Mouse (Mus musculus): ENCODE measurements at regions not wholly inside any gene's neighbourhood (a gene's known extent, or its start where the extent isn't known, plus 50 kb on each side); places are given as distances from the start of the nearest gene placed in this dataset.

DNA sequence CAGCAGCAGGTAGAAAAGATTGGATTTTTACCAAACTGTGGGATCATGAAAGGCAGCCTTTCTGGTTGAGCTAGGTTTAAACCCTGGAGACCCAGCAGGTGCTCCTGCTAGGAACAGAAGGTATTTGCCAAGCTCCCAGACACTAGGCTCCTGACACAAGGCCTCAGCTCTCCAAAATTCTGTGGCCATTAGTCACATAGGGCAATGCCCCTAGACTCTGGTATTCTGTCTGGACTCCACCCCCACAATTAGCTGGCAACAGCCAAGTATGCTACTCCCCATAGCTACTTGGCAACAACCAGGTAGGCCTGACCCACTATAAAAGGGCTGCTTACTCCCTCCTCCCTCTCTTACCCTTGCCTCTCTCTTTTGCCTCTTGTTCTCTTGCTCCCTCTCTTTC is 480.7 kb upstream of the A830018L16Rik start:
- no peak for DNase-seq (ENCODE audit: low spot score)
- H3K27ac ChIP-seq (ENCODE audit: low read depth, low read length), result no peak overlapping the region
- no peak overlapping the region for H3K4me3 ChIP-seq (ENCODE audit: low read depth, low read length)
- no peak overlapping the region for H3K4me2 ChIP-seq (ENCODE audit: low read depth)
- H3K27me3 ChIP-seq (ENCODE audit: control insufficient read depth, insufficient read depth, low read length), result no peaks in the 10 kb centered on the region
- H3K9ac ChIP-seq (ENCODE audit: low read length), result no peak overlapping the region
- no peaks in the 10 kb centered on the region for H3K4me1 ChIP-seq (ENCODE audit: control insufficient read depth, insufficient read depth, low read length)
- no peaks in the 10 kb centered on the region for H3K9me3 ChIP-seq (ENCODE audit: control insufficient read depth, low read length)
- no peaks in the 10 kb centered on the region for H3K36me3 ChIP-seq (ENCODE audit: control insufficient read depth, insufficient read depth, low read length)
- no peak for ATAC-seq (ENCODE audit: insufficient read depth, low FRiP score, low TSS enrichment)

DNA sequence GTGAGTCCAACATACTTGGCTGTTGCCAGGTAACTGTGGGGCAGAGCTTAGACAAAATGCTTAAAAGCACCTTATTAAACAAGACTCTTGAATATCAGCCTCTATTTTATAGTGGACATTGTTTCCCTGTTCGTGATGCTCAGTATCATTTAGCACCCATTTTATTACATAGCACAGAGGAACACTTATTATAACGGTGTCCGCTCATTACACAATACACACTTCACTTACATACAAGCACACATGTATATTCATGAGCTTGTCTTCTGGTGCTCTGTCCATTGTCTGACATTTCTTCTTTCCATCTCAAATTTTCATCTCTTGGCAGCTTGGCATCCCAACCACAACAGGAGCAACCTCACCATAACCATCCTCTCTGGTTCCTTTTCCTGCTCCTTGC is 475.5 kb upstream of the A830018L16Rik start:
- Histone ChIP-seq H3K9me3 (ENCODE audit: control insufficient read depth, low read length) (no peaks in the 10 kb centered on the region), H3K27ac (ENCODE audit: low read depth, low read length) (no peak overlapping the region), H3K36me3 (ENCODE audit: control insufficient read depth, insufficient read depth, low read length) (no peaks in the 10 kb centered on the region), H3K9ac (ENCODE audit: low read length) (no peak overlapping the region), H3K27me3 (ENCODE audit: control insufficient read depth, insufficient read depth, low read length) (no peaks in the 10 kb centered on the region), H3K4me1 (ENCODE audit: control insufficient read depth, insufficient read depth, low read length) (no peaks in the 10 kb centered on the region), H3K4me2 (ENCODE audit: low read depth) (no peak overlapping the region), H3K4me3 (ENCODE audit: low read depth, low read length) (no peak overlapping the region)
- ATAC-seq (ENCODE audit: insufficient read depth, low FRiP score, low TSS enrichment) (no peak), DNase-seq (ENCODE audit: low spot score) (no peak)
- WGBS, result 71% methylated on average over 3 of the region's 3 CpGs

DNA sequence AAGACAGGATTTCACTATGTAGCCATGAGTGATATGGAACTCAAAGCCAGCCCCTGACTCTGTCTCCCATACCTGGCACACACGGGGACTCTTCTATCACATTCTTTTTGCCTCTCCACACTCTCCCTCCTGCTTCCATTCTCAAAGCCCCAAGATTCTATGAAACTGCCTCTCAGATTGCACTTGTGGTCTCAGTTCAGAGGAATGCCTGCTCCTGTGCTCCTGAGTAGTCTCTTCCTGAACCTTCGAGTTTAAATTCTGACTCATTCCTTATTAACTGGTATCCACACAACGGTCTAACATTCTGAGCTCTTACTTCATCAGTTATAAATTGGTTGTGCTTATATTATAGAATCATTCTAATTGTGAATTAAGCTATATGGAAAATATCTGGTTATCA is 473.6 kb upstream of the A830018L16Rik start:
- no peaks in the 10 kb centered on the region for H3K9me3 ChIP-seq (ENCODE audit: control insufficient read depth, low read length)
- no peak overlapping the region for H3K27ac ChIP-seq (ENCODE audit: low read depth, low read length)
- H3K4me3 ChIP-seq (ENCODE audit: low read depth, low read length), result no peak overlapping the region
- ATAC-seq (ENCODE audit: insufficient read depth, low FRiP score, low TSS enrichment) (no peak), DNase-seq (ENCODE audit: low spot score) (no peak)
- H3K9ac ChIP-seq (ENCODE audit: low read length), result no peak overlapping the region
- 85% methylated on average over 3 of the region's 3 CpGs for WGBS
- H3K27me3 ChIP-seq (ENCODE audit: control insufficient read depth, insufficient read depth, low read length), result no peaks in the 10 kb centered on the region
- H3K4me2 ChIP-seq (ENCODE audit: low read depth), result no peak overlapping the region
- H3K4me1 ChIP-seq (ENCODE audit: control insufficient read depth, insufficient read depth, low read length), result no peaks in the 10 kb centered on the region
- no peaks in the 10 kb centered on the region for H3K36me3 ChIP-seq (ENCODE audit: control insufficient read depth, insufficient read depth, low read length)

DNA sequence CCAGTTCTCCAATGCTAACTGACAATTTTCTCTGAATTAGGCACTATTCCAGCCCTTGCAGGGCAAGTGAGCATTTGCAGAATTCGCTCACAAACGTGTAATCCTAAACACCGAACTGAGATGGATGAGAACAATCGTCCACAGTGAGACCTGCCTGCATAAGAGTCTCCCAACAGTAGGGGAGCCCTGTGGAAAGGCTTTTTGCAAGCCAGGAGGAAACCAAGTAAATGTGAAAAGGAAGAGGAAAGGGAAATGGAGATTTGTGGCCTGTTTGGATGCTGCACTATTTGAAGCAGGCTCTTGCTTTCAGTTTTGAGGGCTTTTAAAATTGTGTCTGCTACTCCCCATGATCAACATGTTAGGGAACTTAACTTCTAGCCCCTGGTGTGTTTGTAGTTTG is 470.9 kb upstream of the A830018L16Rik start:
- no peaks in the 10 kb centered on the region for H3K36me3 ChIP-seq (ENCODE audit: control insufficient read depth, insufficient read depth, low read length)
- no peaks in the 10 kb centered on the region for H3K27me3 ChIP-seq (ENCODE audit: control insufficient read depth, insufficient read depth, low read length)
- no peak overlapping the region for H3K4me3 ChIP-seq (ENCODE audit: low read depth, low read length)
- H3K4me1 ChIP-seq (ENCODE audit: control insufficient read depth, insufficient read depth, low read length), result no peaks in the 10 kb centered on the region
- H3K4me2 ChIP-seq (ENCODE audit: low read depth), result no peak overlapping the region
- DNase-seq (ENCODE audit: low spot score), result no peak
- H3K9me3 ChIP-seq (ENCODE audit: control insufficient read depth, low read length), result no peaks in the 10 kb centered on the region
- H3K9ac ChIP-seq (ENCODE audit: low read length), result no peak overlapping the region
- ATAC-seq (ENCODE audit: insufficient read depth, low FRiP score, low TSS enrichment), result no peak
- WGBS, result 50% methylated on average over 4 of the region's 4 CpGs
- H3K27ac ChIP-seq (ENCODE audit: low read depth, low read length), result no peak overlapping the region
